Mouse (Mus musculus) liver, adult 2 months (tissue): ENCODE results near the gene Gnb2. TPM values are rescaled to one million over a fixed set of nuclear protein-coding genes. Genes with fewer than 3 reads are reported as not detected.

Experiments used
- DNase-seq: peaks from one replicate; pipeline ENCODE4 v3.0.0-alpha.2; 2011; ENCODE audit warnings: low read depth, low spot score; ENCODE audit errors: extremely low read depth
- H3K27ac ChIP-seq: fragments of 200-500 bp; replicated peaks from 2 replicates; pipeline ENCODE4 v1.5.1; 2012; ENCODE audit warnings: low read depth, mild to moderate bottlenecking, control low read depth, inconsistent platforms, low read length; ENCODE audit not compliant: insufficient read depth
- H3K27me3 ChIP-seq: fragments of 200-500 bp; 2 replicates; pipeline ENCODE4 v1.6.1; 2012; ENCODE audit warnings: mild to moderate bottlenecking, moderate library complexity, low read length, inconsistent platforms; ENCODE audit not compliant: control insufficient read depth, insufficient read depth
- H3K36me3 ChIP-seq: fragments of 200-500 bp; 2 replicates; pipeline ENCODE4 v1.6.1; 2012; ENCODE audit warnings: low read length, inconsistent platforms; ENCODE audit not compliant: control insufficient read depth, insufficient read depth
- H3K4me1 ChIP-seq: fragments of 200-500 bp; 2 replicates; pipeline ENCODE4 v1.6.1; 2011; ENCODE audit warnings: low read length; ENCODE audit not compliant: control insufficient read depth, insufficient read depth
- H3K4me3 ChIP-seq: fragments of 200-500 bp; 2 replicates; pipeline ENCODE4 v1.5.1; 2011; ENCODE audit warnings: low read depth, mild to moderate bottlenecking, control low read depth, low read length, moderate library complexity; ENCODE audit not compliant: insufficient read depth
- H3K79me2 ChIP-seq: fragments of 200-500 bp; 2 replicates; pipeline ENCODE4 v1.6.1; 2012; ENCODE audit warnings: inconsistent platforms, mild to moderate bottlenecking, low read length, moderate library complexity; ENCODE audit not compliant: control insufficient read depth, insufficient read depth
- H3K9ac ChIP-seq: fragments of 200-500 bp; 2 replicates; pipeline ENCODE4 v1.6.1; 2012; ENCODE audit warnings: low read depth, mild to moderate bottlenecking, control low read depth, inconsistent platforms, low read length
- CTCF ChIP-seq: fragments of 200-500 bp; IDR thresholded peaks from 2 replicates; pipeline ENCODE4 v1.5.1; 2011; ENCODE audit warnings: low read depth, low read length, control low read depth
- POLR2A ChIP-seq: fragments of 200-500 bp; IDR thresholded peaks from 2 replicates; pipeline ENCODE4 v1.6.1; 2011; ENCODE audit warnings: low read length, control low read depth; ENCODE audit not compliant: insufficient read depth; ENCODE audit errors: extremely low read depth
- WGBS: fragments of 180-500 bp; shearing (Covaris S2); methylation state at CpG from one replicate; pipeline ENCODE4 v1.1.7; 2018; 5-methylcytosine and 5-hydroxymethylcytosine counted together
- polyA plus RNA-seq: library from polyadenylated mRNA; depleted of rRNA; stranded (reverse); fragments of >200 nt; gene quantifications from 2 replicates; pipeline ENCODE4 v1.2.3, GENCODE M21; 2012
- total RNA-seq: library from RNA; depleted of rRNA; stranded (reverse); fragments of >200 nt; gene quantifications from 2 replicates; pipeline ENCODE4 v1.2.3, GENCODE M21; 2014

Gnb2 gene
- total and polyA plus RNA-seq, 2 experiments, result 87.2 to 431 TPM

- peak overlapping the region; percentile 83 for H3K9ac ChIP-seq
- H3K4me3 ChIP-seq, result peak overlapping the region; percentile 78
- peaks cover 19% of the 10 kb centered on the region for H3K79me2 ChIP-seq
- peak overlapping the region; percentile 51 for H3K27ac ChIP-seq
- WGBS, result 14% methylated on average over 45 of the region's 46 CpGs
- H3K36me3 ChIP-seq, result peaks cover 11% of the 10 kb centered on the region
- TF ChIP-seq POLR2A (no peak), CTCF (no peak)
- peak; percentile 29 for DNase-seq
- peaks cover 7% of the 10 kb centered on the region; the same call in 1 of the 2 replicates for H3K4me1 ChIP-seq
- no peaks in the 10 kb centered on the region for H3K27me3 ChIP-seq
Measured at GRCm38 (mm10) chr5:137530588-137531413, 2.5 kb downstream of the Gnb2 start.

- Histone ChIP-seq H3K27ac (no peak overlapping the region; the same call in 1 of the 2 replicates), H3K9ac (peak overlapping the region; percentile 61; the same call in 1 of the 2 replicates), H3K79me2 (peaks cover 19% of the 10 kb centered on the region), H3K4me1 (peaks cover 7% of the 10 kb centered on the region; the same call in 1 of the 2 replicates), H3K27me3 (no peaks in the 10 kb centered on the region), H3K36me3 (peaks cover 11% of the 10 kb centered on the region), H3K4me3 (peak overlapping the region; percentile 78)
- 87% methylated on average over 8 of the region's 8 CpGs for WGBS
- DNase-seq, result no peak
- TF ChIP-seq POLR2A, result no peak
Measured at GRCm38 (mm10) chr5:137530075-137530474, 3.2 kb downstream of the Gnb2 start.

- Histone ChIP-seq H3K9ac (no peak overlapping the region), H3K4me1 (peaks cover 7% of the 10 kb centered on the region; the same call in 1 of the 2 replicates), H3K27ac (no peak overlapping the region), H3K27me3 (no peaks in the 10 kb centered on the region), H3K36me3 (peaks cover 11% of the 10 kb centered on the region), H3K4me3 (no peak overlapping the region), H3K79me2 (peaks cover 19% of the 10 kb centered on the region)
- DNase-seq, result no peak
- TF ChIP-seq CTCF (no peak), POLR2A (no peak)
- 82% methylated on average over 15 of the region's 15 CpGs for WGBS
Measured at GRCm38 (mm10) chr5:137529221-137529995, 3.9 kb downstream of the Gnb2 start.

- 86% methylated on average over 22 of the region's 22 CpGs for WGBS
- no peaks in the 10 kb centered on the region for H3K27me3 ChIP-seq
- no peak for DNase-seq
- H3K27ac ChIP-seq, result no peak overlapping the region
- peaks cover 19% of the 10 kb centered on the region for H3K79me2 ChIP-seq
- TF ChIP-seq POLR2A (no peak), CTCF (no peak)
- no peak overlapping the region for H3K9ac ChIP-seq
- H3K4me1 ChIP-seq, result peaks cover 4% of the 10 kb centered on the region; the same call in 1 of the 2 replicates
- H3K36me3 ChIP-seq, result peaks cover 14% of the 10 kb centered on the region
- H3K4me3 ChIP-seq, result no peak overlapping the region
Measured at GRCm38 (mm10) chr5:137528247-137528968, 4.9 kb downstream of the Gnb2 start.

GRCm38 (mm10) chr5:137527413-137527812, 5.9 kb downstream of the Gnb2 start:
- H3K79me2 ChIP-seq, result peaks cover 17% of the 10 kb centered on the region
- WGBS, result 70% methylated on average over 1 of the region's 1 CpGs
- no peak overlapping the region for H3K27ac ChIP-seq
- no peak overlapping the region for H3K9ac ChIP-seq
- peaks cover 17% of the 10 kb centered on the region for H3K36me3 ChIP-seq
- DNase-seq, result no peak
- TF ChIP-seq POLR2A (no peak), CTCF (no peak)
- no peaks in the 10 kb centered on the region for H3K27me3 ChIP-seq
- no peak overlapping the region for H3K4me3 ChIP-seq
- peaks cover 4% of the 10 kb centered on the region; the same call in 1 of the 2 replicates for H3K4me1 ChIP-seq
